Mouse (Mus musculus): Measurements from ENCODE around the gene Hist2h2ac. TPM values are rescaled to one million over a fixed set of nuclear protein-coding genes. Genes with fewer than 3 reads are reported as not detected.
"Not testable (repeated sequence)": the region's sequence is repeated elsewhere in the genome, so short reads cannot be mapped to it uniquely, and the experiment has no call there.

Gene Hist2h2ac
- total RNA-seq, 1 experiment from 2014 or later: 146 TPM

GRCm38 (mm10) chr3:96228828-96229227 is 8.1 kb upstream of the Hist2h2ac start:
- peak; percentile 35 for DNase-seq

GRCm38 (mm10) chr3:96226695-96227648 is 6.3 kb upstream of the Hist2h2ac start:
- DNase-seq: peak; percentile 45

- no peak for DNase-seq
Measured at GRCm38 (mm10) chr3:96225421-96225820, 4.7 kb upstream of the Hist2h2ac start.

GRCm38 (mm10) chr3:96222774-96223173 is 2.1 kb upstream of the Hist2h2ac start:
- no peak for DNase-seq

- no peak for DNase-seq
Measured at GRCm38 (mm10) chr3:96221640-96222038, 959 bp upstream of the Hist2h2ac start.

- not testable (repeated sequence) for DNase-seq
Measured at GRCm38 (mm10) chr3:96220131-96220764, 432 bp downstream of the Hist2h2ac start.

- peak; percentile 81 for DNase-seq
Measured at GRCm38 (mm10) chr3:96219661-96220130, 984 bp downstream of the Hist2h2ac start, which contains the start of the genes Bola1 and Hist2h2ab. Gene Bola1, minus strand, starts transcription at chr3:96219709. Gene Hist2h2ab, plus strand, starts transcription at chr3:96219865.

- peak; percentile 30 for DNase-seq
Measured at GRCm38 (mm10) chr3:96219191-96219641, 1.5 kb downstream of the Hist2h2ac start.

GRCm38 (mm10) chr3:96209242-96209641 is 11.4 kb downstream of the Hist2h2ac start:
- peak; percentile 60 for DNase-seq

- no peak for DNase-seq
Measured at GRCm38 (mm10) chr3:96207819-96208218, 12.9 kb downstream of the Hist2h2ac start.

- DNase-seq: no peak
Measured at GRCm38 (mm10) chr3:96199731-96200130, 20.9 kb downstream of the Hist2h2ac start.

GRCm38 (mm10) chr3:96198601-96199251 is 22.0 kb downstream of the Hist2h2ac start:
- not testable (repeated sequence) for DNase-seq

- DNase-seq: no peak
Measured at GRCm38 (mm10) chr3:96198181-96198580, 22.5 kb downstream of the Hist2h2ac start.

- DNase-seq: peak; percentile 92
Measured at GRCm38 (mm10) chr3:96197129-96197749, 23.4 kb downstream of the Hist2h2ac start.

- no peak for DNase-seq
Measured at GRCm38 (mm10) chr3:96196437-96197128, 24.1 kb downstream of the Hist2h2ac start.

- DNase-seq: no peak
Measured at GRCm38 (mm10) chr3:96195616-96196313, 24.9 kb downstream of the Hist2h2ac start.

GRCm38 (mm10) chr3:96194966-96195365 is 25.7 kb downstream of the Hist2h2ac start:
- DNase-seq: no peak

GRCm38 (mm10) chr3:96192977-96193376 is 27.7 kb downstream of the Hist2h2ac start:
- no peak for DNase-seq

GRCm38 (mm10) chr3:96182382-96182776 is 38.3 kb downstream of the Hist2h2ac start:
- no peak for DNase-seq
